Mouse (Mus musculus): ENCODE data around the gene Gm4969. TPM values are rescaled to one million over a fixed set of nuclear protein-coding genes. Genes with fewer than 3 reads are reported as not detected.

Gene Gm4969
- polyA plus RNA-seq, 1 experiment, result not detected

DNA sequence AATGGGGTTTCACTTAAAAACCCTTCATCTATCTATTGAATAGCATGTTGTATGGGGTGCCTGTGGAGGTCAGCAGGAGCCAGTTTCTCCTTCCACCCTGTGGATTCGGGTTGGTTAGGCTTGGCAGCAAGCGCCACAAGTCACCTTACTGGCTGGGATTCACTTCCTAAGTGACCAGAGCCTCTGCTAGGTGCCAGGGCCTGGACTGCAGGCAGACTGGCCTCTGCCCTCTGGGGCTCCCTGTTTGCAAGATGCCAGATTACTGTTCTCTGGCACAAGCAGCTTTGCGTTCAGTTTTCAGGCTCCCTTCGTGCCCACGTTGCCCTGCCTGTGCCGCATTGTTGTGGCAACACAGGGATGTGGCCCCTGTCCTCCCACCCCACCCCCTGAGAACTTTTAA, 6.5 kb upstream of the Gm4969 start:
- DNase-seq, result no peak
- 77% methylated on average over 6 of the region's 6 CpGs for WGBS

GRCm38 (mm10) chr7:19121686-19122085, 3.5 kb upstream of the Gm4969 start:
- Histone ChIP-seq H3K4me3 (replicated peaks; ENCODE audit: extremely low read depth, low read depth, low read length) (no peak overlapping the region), H3K4me1 (ENCODE audit: control insufficient read depth, insufficient read depth, low read length) (peaks cover 10% of the 10 kb centered on the region)
- 74% methylated on average over 4 of the region's 4 CpGs for WGBS
- no peak for DNase-seq
- TF ChIP-seq POLR2A (IDR thresholded peaks at IDR 0.05; ENCODE audit: borderline replicate concordance, extremely low read depth, low read depth, low read length), result no peak
- no peak for TF ChIP-seq CTCF (IDR thresholded peaks at IDR 0.05; ENCODE audit: insufficient read depth, low read length)

More for the DNA sequence above, 6.5 kb upstream of the Gm4969 start:
- peaks cover 5% of the 10 kb centered on the region; the same call in 1 of the 2 replicates for H3K4me1 ChIP-seq (ENCODE audit: control insufficient read depth, insufficient read depth, low read length)
- TF ChIP-seq POLR2A (IDR thresholded peaks at IDR 0.05; ENCODE audit: borderline replicate concordance, extremely low read depth, low read depth, low read length) (no peak), CTCF (IDR thresholded peaks at IDR 0.05; ENCODE audit: insufficient read depth, low read length) (no peak)
- no peak overlapping the region for H3K4me3 ChIP-seq (replicated peaks; ENCODE audit: extremely low read depth, low read depth, low read length)

DNA sequence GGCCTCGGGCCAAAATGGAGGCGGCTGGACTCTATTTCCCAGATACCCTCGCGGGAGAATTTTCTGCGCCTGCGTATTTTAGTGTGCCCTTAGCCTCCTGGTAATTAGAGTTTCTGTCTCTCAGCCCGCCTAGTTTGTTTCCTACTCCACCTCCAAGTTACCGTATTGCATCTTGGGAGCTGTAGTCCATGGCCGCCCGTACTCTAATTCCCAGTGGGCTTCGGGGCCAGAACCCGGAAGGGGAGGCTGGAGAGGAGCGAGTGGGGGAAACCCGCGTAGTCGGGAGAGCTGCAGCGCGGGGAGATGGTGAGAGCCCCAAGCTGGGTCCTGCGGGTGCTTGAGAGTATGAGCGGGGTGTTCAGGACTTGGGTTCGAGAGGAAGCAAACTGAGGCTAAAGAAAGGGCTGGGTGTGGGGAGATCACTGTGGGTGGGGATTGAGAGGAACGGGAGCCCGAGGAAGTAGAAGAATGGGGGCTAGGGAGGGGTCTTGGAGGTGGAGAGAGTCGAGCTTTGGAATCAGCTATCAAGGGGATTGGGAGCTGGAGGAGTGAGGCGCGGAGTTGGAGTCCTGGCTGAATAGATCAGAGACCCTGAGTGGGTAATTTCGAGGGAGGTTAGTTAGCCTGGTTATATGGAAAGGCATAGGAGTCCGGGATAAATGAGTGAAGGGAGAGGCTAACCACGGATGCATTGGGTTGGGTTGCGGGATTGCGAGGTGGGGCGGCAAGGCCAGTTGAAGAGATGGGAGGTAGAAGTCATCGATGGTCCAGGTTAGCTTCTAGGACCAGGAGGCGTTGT, 1.7 kb upstream of the Gm4969 start, which contains the start of gene Fbxo46:
Gene Fbxo46, plus strand, starts transcription at position 229 of the 799 bp plus-strand sequence.
- TF ChIP-seq POLR2A (IDR thresholded peaks at IDR 0.05; ENCODE audit: borderline replicate concordance, extremely low read depth, low read depth, low read length) (peak; percentile 95), CTCF (IDR thresholded peaks at IDR 0.05; ENCODE audit: insufficient read depth, low read length) (no peak)
- WGBS, result 1% methylated on average over 34 of the region's 34 CpGs
- peak within 1 kb of the TSS; percentile 92 for H3K4me3 ChIP-seq (replicated peaks; ENCODE audit: extremely low read depth, low read depth, low read length)
- H3K4me1 ChIP-seq (ENCODE audit: control insufficient read depth, insufficient read depth, low read length), result peaks cover 10% of the 10 kb centered on the region
- DNase-seq, result peak; percentile 90

DNA sequence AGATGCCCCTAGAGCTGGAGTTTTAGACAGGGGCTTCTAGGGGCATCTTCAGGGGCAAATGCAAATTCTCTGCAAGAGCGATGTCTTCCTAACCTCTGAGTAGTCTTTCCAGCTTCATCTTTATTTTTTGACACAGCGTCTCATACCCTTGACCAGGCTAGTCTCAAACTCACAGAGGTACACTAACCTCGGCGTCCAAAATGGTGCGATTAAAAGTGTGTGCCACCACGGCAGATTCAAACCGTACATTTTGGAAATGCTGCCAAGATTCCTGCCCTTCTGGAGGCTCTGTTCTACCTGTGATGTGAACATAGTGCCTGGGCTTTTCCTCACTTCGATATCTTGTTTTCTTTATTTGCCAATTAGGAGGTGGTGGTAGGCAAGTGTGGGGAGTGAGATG, 915 bp upstream of the Gm4969 start:
- Histone ChIP-seq H3K4me3 (replicated peaks; ENCODE audit: extremely low read depth, low read depth, low read length) (no peak overlapping the region), H3K4me1 (ENCODE audit: control insufficient read depth, insufficient read depth, low read length) (peaks cover 10% of the 10 kb centered on the region)
- no peak for DNase-seq
- TF ChIP-seq POLR2A (IDR thresholded peaks at IDR 0.05; ENCODE audit: borderline replicate concordance, extremely low read depth, low read depth, low read length) (no peak), CTCF (IDR thresholded peaks at IDR 0.05; ENCODE audit: insufficient read depth, low read length) (no peak)
- WGBS, result 91% methylated on average over 8 of the region's 8 CpGs

GRCm38 (mm10) chr7:19109565-19109964, 8.6 kb downstream of the Gm4969 start:
- DNase-seq, result no peak
- no peak for TF ChIP-seq POLR2A (IDR thresholded peaks at IDR 0.05; ENCODE audit: borderline replicate concordance, extremely low read depth, low read depth, low read length)
- no peak for TF ChIP-seq CTCF (IDR thresholded peaks at IDR 0.05; ENCODE audit: insufficient read depth, low read length)
- WGBS, result 95% methylated on average over 1 of the region's 1 CpGs
- no peaks in the 10 kb centered on the region for H3K4me1 ChIP-seq (ENCODE audit: control insufficient read depth, insufficient read depth, low read length)
- H3K4me3 ChIP-seq (replicated peaks; ENCODE audit: extremely low read depth, low read depth, low read length), result no peak overlapping the region

GRCm38 (mm10) chr7:19107436-19107835, 10.7 kb downstream of the Gm4969 start:
- WGBS, result 55% methylated on average over 3 of the region's 3 CpGs
- Histone ChIP-seq H3K4me1 (ENCODE audit: control insufficient read depth, insufficient read depth, low read length) (no peaks in the 10 kb centered on the region), H3K4me3 (replicated peaks; ENCODE audit: extremely low read depth, low read depth, low read length) (no peak overlapping the region)
- DNase-seq, result no peak
- TF ChIP-seq CTCF (IDR thresholded peaks at IDR 0.05; ENCODE audit: insufficient read depth, low read length) (no peak), POLR2A (IDR thresholded peaks at IDR 0.05; ENCODE audit: borderline replicate concordance, extremely low read depth, low read depth, low read length) (no peak)

GRCm38 (mm10) chr7:19104486-19104885, 13.7 kb downstream of the Gm4969 start:
- TF ChIP-seq POLR2A (IDR thresholded peaks at IDR 0.05; ENCODE audit: borderline replicate concordance, extremely low read depth, low read depth, low read length) (no peak), CTCF (IDR thresholded peaks at IDR 0.05; ENCODE audit: insufficient read depth, low read length) (no peak)

GRCm38 (mm10) chr7:19103741-19104140, 14.4 kb downstream of the Gm4969 start:
- H3K4me3 ChIP-seq (replicated peaks; ENCODE audit: extremely low read depth, low read depth, low read length), result no peak overlapping the region
- no peaks in the 10 kb centered on the region for H3K4me1 ChIP-seq (ENCODE audit: control insufficient read depth, insufficient read depth, low read length)
- TF ChIP-seq POLR2A (IDR thresholded peaks at IDR 0.05; ENCODE audit: borderline replicate concordance, extremely low read depth, low read depth, low read length) (no peak), CTCF (IDR thresholded peaks at IDR 0.05; ENCODE audit: insufficient read depth, low read length) (no peak)
- no peak for DNase-seq

More at GRCm38 (mm10) chr7:19104486-19104885, 13.7 kb downstream of the Gm4969 start:
- Histone ChIP-seq H3K4me1 (ENCODE audit: control insufficient read depth, insufficient read depth, low read length) (no peaks in the 10 kb centered on the region), H3K4me3 (replicated peaks; ENCODE audit: extremely low read depth, low read depth, low read length) (no peak overlapping the region)
- DNase-seq, result no peak
- WGBS, result 68% methylated on average over 2 of the region's 2 CpGs

GRCm38 (mm10) chr7:19100290-19100689, 17.9 kb downstream of the Gm4969 start:
- H3K4me3 ChIP-seq (replicated peaks; ENCODE audit: extremely low read depth, low read depth, low read length), result no peak overlapping the region
- DNase-seq, result no peak
- TF ChIP-seq CTCF (IDR thresholded peaks at IDR 0.05; ENCODE audit: insufficient read depth, low read length), result no peak
- no peak for TF ChIP-seq POLR2A (IDR thresholded peaks at IDR 0.05; ENCODE audit: borderline replicate concordance, extremely low read depth, low read depth, low read length)
- H3K4me1 ChIP-seq (ENCODE audit: control insufficient read depth, insufficient read depth, low read length), result 0 out of 2 replicates have a peak, but pooled peaks cover 4% of the 10 kb centered on the region
- 79% methylated on average over 1 of the region's 1 CpGs for WGBS

DNA sequence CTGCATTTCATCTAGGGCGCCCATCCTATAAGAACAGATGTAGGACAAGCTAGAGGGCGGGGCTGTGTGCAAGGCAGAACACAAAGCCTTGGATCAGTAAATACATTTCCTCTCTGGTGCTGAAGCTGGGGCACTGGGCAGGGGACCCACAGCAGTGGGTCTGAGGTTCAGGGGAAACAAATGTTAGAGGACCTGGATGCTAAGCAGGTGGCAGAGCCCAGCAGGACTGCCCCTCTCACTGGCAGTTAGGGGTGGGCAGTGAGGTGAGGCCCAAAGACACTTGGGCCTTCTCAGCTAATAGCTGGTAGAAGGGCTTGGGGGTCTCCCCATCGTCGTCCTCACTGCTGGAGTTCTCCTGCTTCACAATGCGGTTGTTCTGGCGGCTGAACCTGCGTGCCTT, 19.4 kb downstream of the Gm4969 start:
- no peak for DNase-seq
- TF ChIP-seq CTCF (IDR thresholded peaks at IDR 0.05; ENCODE audit: insufficient read depth, low read length), result no peak
- TF ChIP-seq POLR2A (IDR thresholded peaks at IDR 0.05; ENCODE audit: borderline replicate concordance, extremely low read depth, low read depth, low read length), result no peak
- Histone ChIP-seq H3K4me1 (ENCODE audit: control insufficient read depth, insufficient read depth, low read length) (0 out of 2 replicates have a peak, but pooled peaks cover 4% of the 10 kb centered on the region), H3K4me3 (replicated peaks; ENCODE audit: extremely low read depth, low read depth, low read length) (no peak overlapping the region)
- 84% methylated on average over 7 of the region's 7 CpGs for WGBS

All from lung, adult 2 months (tissue).